Mouse (Mus musculus) granulocyte monocyte progenitor cell, adult 5-6 weeks (primary cell): ENCODE results near the gene Rnf227. TPM values are rescaled to one million over a fixed set of nuclear protein-coding genes. Genes with fewer than 3 reads are reported as not detected.

Source experiments
- ATAC-seq: replicated peaks from 2 replicates; pipeline ENCODE4 v1.8.0; 2016; ENCODE audit warnings: mild to moderate bottlenecking, moderate TSS enrichment, inconsistent platforms; ENCODE audit not compliant: poor library complexity, severe bottlenecking
- total RNA-seq, 2 experiments: library from RNA; stranded (forward) in 1 of 2; stranded (reverse) in 1 of 2; fragments of 200-712, 200-1000 nt in 1 of 2; fragments of >200 nt in 1 of 2; fragmentation: Nextera tagmentation in 1 of 2; gene quantifications; 2 replicates each; pipeline ENCODE4 v1.2.3; 2014 to 2017

Rnf227 gene
- total RNA-seq, 2 experiments from 2014 or later, result 4.5 to 6.7 TPM

GRCm38 (mm10) chr11:69327648-69328047 lies 12.6 kb upstream of the Rnf227 start:
- ATAC-seq, result no peak

DNA sequence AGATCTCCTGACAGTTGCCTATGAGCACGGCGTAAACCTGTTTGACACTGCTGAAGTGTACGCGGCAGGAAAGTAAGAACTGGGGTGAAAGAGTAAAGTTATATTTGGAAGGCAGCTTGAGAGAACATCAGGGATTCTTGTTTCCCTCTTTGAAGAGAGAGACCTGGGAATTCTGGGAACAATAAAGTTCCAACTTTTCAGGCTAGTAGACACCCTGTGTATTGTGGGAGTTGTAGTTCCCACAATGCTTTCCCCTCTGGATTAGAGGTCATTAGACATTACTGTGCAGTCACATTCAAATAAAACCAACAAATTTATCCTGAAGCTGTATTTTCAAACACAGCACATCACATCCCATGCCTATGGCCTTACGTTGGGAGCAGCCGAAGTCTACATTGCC lies 11.7 kb upstream of the Rnf227 start:
- no peak for ATAC-seq

DNA sequence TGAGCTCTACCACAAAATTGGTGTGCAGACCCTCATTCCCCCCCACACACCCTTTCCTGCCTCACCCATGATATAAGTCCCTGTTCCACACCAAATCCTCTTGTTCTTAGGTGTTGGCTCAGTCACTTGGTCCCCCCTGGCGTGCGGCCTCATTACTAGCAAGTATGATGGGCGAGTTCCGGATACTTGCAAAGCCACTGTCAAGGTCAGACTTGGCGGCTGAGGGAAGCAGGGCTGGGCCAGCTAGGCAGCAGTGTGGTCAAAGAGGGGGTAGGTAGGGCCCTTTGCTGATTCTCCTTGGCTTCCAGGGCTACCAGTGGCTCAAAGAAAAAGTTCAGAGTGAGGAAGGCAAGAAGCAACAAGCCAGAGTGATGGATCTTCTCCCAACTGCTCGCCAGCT lies 9.1 kb upstream of the Rnf227 start:
- ATAC-seq, result no peak

DNA sequence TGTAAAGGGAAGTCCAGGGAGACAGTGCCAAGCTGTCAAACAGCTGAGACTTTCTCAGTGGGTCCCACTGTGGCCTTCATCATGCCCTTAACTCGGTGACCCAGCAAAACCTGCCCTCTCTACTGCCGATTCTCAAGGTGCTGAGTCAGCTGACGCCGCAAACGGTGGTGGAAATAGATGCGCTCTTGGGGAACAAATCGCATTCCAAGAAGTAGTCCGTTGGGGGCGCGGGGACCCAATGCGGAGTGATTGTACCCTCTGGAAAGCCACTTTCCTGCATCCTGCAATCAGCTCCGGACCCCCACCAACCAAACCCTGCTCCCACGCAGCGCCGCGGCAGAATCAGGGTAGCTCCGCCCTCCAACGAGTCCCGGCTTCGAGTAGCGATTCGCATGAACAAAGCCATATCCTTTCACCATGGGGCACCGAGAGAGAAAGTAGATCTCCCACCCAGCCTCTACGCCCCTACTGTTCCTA lies 8.3 kb upstream of the Rnf227 start:
- peak; percentile 31; the same call in 1 of the 2 replicates for ATAC-seq

DNA sequence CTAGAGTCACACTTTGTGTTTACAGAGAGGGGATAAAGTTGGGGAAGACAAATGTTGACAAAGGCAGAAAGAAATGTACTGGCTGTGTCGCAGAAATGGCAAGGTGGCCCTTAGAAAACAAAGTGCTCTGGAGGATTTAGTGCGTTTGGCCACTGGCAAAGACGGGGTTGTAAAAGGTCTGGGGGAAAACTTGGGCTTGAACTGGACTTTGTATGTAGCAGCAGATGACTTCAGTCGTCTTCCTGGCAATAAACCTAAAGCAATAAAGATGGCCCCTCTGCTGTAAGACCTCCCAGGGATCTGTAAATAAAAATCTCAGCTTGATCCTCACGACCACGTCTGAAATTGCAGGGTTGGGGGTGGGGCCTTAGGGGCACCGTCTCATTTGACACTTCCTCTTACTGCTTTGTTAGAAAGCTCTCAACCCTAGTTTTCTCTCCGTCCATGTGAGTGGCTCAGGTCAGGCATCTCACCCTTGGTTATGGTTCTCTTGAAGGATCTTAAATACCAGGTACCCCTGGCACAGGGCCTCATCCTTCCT lies 7.5 kb upstream of the Rnf227 start:
- ATAC-seq, result peak; percentile 54; the same call in 1 of the 2 replicates

DNA sequence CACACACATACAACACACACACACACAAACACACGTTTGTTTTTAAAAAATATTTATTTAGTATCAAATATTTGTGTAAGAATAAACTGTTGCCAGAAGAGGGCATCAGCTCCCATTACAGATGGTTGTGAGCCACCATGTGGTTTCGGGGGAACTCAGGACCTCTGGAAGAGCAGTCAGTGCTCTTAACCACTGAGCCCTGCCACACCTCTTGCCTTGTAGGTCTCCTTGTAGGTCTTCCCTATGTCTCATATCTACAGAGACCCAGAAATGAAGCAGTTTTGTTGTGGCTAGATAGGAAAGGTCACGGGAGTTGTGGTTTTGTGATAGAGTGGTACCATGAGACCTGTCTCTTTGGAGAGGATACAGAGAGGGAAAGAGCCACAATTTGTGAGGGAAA lies 6.3 kb upstream of the Rnf227 start:
- ATAC-seq, result no peak

DNA sequence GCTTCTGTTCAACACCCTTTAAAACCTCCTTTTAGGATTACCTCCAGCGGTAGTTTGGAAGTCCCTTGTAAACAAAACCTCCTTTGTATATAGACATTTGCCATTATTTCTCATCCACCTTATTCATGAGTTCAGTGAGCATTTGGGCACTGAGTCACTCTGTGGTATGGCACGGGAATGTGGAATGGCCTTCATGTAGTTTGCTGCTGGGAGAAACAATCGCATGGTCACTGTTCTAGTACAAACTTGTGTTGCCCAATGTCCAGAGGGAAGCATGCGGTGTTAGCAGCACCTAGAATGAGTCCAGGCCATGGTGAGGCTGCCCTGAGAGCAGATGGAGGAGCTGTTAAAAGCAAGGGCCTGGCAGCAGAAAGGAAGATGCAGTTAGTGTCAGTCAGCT lies 5.5 kb upstream of the Rnf227 start:
- ATAC-seq, result no peak

DNA sequence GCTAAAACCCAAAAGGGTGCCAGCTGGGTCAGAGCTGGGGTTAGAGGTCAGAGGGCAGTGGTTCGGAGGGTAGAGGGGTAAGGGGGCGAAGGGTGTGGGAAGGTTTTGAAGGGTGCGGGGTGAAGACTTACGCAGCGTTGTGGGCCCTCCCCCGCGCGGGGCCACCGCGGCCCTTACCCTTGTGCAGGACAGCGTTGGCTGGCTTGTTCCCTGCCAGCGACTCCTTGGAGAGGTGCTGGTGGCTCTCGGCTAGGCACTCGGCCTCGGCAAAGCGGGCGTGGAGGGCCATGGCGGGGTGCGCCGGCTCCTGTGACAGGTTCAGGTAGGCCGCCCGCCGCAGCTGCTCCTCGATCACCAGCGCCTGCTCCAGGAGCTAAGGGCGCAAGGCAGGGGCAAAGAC lies 6.2 kb downstream of the Rnf227 start:
- ATAC-seq, result no peak

- ATAC-seq, result no peak
Observed at GRCm38 (mm10) chr11:69356544-69356943, 16.3 kb downstream of the Rnf227 start.

GRCm38 (mm10) chr11:69357690-69358089 lies 17.4 kb downstream of the Rnf227 start:
- no peak for ATAC-seq

DNA sequence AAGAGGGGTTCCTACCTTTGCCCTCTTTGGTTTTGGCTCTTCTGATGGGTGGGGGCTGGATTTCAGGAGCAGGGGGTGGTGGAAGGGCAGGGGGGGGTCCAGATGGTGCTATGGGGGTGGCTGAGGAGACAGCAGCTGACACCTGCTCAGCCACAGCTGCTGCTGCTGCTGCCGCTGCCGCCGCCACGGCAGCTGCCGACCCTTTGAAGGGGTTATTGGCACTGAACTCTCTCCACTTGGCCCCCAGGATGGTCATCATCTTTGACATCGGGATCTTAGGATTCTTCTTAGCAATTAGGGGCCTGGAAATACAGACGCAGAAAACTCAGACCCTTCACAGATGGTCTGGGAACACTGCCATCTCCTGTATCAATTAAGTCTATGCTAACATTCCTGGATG lies 21.8 kb downstream of the Rnf227 start:
- ATAC-seq, result no peak

GRCm38 (mm10) chr11:69362479-69362878 lies 22.2 kb downstream of the Rnf227 start:
- no peak for ATAC-seq

DNA sequence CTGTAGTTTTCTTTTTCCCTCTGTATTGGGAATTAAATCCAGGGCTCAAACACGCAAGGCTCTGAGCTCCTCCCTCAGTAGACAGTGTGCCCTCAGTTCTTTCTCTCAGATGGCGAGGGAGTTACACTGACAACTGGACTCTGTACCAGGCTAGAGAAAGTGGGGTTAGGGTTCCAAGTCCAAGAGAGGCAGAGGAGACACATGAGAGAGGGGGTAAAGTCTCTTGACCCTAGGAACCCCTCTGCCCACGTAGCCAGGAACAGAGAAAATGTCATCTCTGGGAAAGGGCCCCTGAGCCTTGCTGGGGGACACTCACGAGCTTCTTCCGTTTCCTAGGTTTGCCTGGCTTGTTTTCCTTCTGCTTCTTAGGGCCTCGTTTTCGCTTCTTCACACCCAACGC lies 24.1 kb downstream of the Rnf227 start:
- ATAC-seq, result no peak

DNA sequence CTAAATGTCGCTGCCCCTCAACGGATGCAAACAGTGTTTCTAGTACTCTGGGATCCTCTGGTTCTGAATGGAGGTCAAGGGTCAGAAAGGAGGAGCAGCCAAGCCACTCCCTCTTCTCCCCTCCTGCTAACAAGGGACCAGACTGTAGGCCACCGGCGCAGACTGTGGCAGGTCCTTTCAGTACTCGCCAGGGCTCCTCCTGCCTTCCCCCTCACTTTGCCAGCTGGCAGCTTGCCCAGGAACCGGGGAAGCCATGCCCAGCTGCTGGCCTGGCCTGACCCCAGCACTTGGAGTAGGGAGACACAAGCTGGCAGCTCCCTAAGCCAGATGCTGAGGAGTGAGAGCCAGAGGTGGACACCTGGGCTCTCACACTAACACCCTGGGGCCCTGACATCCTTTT lies 24.6 kb downstream of the Rnf227 start:
- ATAC-seq, result 0 out of 2 replicates have a peak, but pooled peaks have one; percentile 12

- ATAC-seq, result no peak
Observed at GRCm38 (mm10) chr11:69365722-69366121, 25.5 kb downstream of the Rnf227 start.

- ATAC-seq, result peak; percentile 74
Observed at GRCm38 (mm10) chr11:69366157-69366854, 26.0 kb downstream of the Rnf227 start.

DNA sequence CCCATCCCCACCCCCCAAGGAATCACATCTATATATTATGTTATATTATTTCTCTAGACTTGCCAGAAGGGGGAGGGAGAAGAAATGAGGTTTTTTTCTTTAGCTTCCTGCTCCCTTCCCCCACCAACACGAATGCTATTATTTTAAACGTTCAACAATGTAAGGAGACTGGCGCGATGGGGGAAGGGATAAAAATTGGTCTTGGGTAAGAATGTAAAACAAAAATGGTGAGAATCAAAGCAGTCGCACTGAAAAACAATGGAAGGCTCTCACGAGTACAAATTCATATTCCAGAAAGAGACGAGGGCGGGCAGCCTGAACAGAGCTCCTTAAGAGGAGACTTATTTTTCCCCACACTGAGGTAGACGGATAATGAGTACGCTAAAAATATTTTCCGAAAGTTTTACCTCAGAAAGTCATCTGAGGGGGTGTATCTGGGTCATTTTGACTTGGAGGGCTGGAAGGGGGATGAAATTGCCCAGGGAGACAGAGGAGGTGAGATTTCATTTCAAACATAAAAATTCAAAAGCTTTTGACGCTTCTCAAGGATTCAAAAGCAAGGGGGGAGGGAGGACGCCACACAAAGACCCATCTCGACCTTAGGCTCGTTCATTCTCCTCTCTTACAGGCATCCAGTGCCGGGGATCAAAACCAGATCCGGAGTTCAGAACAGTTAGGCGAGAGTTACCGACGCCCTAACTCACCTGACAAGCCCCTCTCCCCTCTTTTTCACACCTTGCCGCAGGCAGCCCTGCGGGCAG lies 26.8 kb downstream of the Rnf227 start:
- ATAC-seq, result no peak

DNA sequence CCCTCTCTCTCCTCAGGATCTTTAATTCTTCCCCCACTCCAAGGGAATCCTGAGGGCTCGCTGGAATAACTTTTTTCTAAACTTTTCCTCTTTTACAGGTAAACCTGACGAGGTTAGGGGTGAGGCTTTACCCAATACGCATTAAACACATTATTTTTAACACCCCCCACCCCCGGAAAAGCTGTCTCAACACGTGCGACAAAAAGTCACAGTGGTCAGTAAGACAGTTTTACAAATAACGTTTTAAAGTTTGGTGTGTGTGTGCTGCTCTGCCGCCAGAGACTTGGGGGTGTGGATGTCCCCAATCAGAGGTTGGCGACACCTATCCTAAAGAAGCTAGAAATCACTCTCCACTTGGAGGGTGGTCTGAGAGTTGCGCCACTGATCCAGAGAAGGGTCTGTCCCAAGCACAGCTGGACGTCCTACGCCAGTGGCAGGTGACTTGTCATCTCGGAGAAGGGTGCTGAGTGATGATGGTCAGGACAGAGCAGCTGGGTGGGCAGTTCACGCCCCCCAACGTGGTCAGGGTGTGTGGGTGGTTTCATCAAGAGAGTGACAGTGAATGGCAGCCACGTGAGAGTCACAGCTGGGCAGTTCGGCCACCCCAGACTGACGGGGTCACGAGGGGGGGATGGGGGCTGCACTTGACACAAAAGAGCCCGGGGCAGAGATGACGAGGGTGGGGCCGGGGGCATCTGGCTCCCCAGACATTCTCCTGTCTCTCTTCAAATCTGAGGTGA lies 27.5 kb downstream of the Rnf227 start:
- ATAC-seq, result peak; percentile 31

DNA sequence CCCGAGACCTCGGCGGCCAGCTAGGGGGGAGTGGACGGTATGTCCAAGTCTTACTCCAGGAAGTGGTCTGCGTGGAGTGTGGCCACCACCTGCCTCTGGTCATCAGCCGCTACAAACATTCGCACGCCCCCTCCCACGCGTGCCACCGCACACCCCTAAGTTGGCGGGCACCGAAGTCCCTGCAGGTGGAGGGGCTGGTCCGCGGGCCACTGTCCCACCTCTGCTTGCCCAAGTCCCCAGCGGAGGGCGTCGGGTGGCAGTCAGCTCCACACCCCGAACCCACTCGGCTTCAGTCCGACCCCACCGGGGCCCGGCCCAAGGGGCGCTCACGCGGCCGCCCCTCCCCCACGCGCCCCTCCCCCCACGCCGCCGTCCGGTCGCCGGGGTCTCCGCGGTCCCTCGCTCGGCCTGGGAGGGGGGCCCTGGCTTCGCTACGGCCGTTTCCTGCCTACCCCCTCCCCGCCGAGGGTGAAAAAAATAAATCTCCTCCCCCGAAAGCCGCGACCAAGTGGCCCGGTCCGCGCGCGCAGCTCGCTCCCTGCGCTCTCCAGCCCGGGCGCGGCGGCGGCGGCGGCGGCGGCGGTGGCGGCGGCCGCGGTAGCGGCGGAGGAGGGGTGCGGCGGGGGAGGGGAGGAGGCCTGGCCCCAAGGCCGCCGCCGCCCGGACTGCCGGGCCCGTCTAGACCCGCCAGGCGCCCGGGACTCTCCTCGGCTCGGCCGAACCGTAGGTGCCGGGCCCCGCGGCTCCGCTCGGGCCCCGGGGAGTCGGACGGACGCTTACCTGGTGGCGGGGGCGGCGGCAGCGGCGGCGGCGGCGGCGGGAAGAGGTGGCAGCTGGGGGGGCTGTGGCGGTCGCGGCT lies 28.3 kb downstream of the Rnf227 start:
- no peak for ATAC-seq
